Comparison of ENCODE assay signal across 8 mouse cellular contexts in genomic region chr2:104816371-104816827, GRCm38 (mm10). TPM values are rescaled to one million over a fixed set of nuclear protein-coding genes. Genes with fewer than 3 reads are reported as not detected.
DNase-seq lines count a peak whose midpoint lies in the region; ATAC-seq and TF ChIP-seq lines count a peak whose summit lies in the region.

TSS of gene Qser1 (minus strand) at chr2:104816760.

- H3K9ac ChIP-seq in liver, embryonic 14.5 days (replicated peaks) = peak within 1 kb of the TSS; percentile 93

- H3K9me3 ChIP-seq in forebrain, embryonic 10.5 days = no peaks in the 10 kb centered on the region
- H3K9me3 ChIP-seq in liver, embryonic 14.5 days (ENCODE audit: control insufficient read depth, low read length) = no peaks in the 10 kb centered on the region

- no peaks in the 10 kb centered on the region for H3K27me3 ChIP-seq in forebrain, embryonic 10.5 days (ENCODE audit: poor library complexity, severe bottlenecking)
- no peaks in the 10 kb centered on the region for H3K27me3 ChIP-seq in liver, embryonic 14.5 days (ENCODE audit: control insufficient read depth, insufficient read depth, low read length)

- peak within 1 kb of the TSS; percentile 94 for H3K4me3 ChIP-seq in forebrain, embryonic 10.5 days
- peak within 1 kb of the TSS; percentile 70 to 87 for H3K4me3 ChIP-seq in liver, embryonic 14.5 days (ENCODE audit: insufficient read depth in 1 of 2, low read depth in 2 of 2, low read length in 2 of 2)

- no peak for TF ChIP-seq EP300 in liver, embryonic 14.5 days (IDR thresholded peaks at IDR 0.05; ENCODE audit: low read depth)

- WGBS in forebrain, embryonic 10.5 days = under 1% methylated on average over 46 of the region's 50 CpGs
- 2% methylated on average over 47 of the region's 50 CpGs for WGBS in liver, embryonic 14.5 days (ENCODE audit: insufficient replicate concordance)

- H3K4me1 ChIP-seq in forebrain, embryonic 10.5 days = peaks cover 39% of the 10 kb centered on the region
- peaks cover 9 to 10% of the 10 kb centered on the region in 2 experiments; a peak in 3 of 4 replicates for H3K4me1 ChIP-seq in liver, embryonic 14.5 days (replicated peaks; ENCODE audit: control insufficient read depth in 2 of 2, insufficient read depth in 2 of 2, low read length in 1 of 2)

- no peak for TF ChIP-seq CTCF in liver, embryonic 14.5 days (IDR thresholded peaks at IDR 0.05; ENCODE audit: low read depth)

- intact Hi-C loops in left cerebral cortex, postnatal 10 days (cut with DNase I) = no loop called here
- intact Hi-C loops in heart, postnatal 25 days (cut with DNase I) = loop anchor here (5.0 kb wide), 1 partner anchor 311 kb away; the partner anchor contains the start of gene Wt1

- H3K36me3 ChIP-seq in forebrain, embryonic 10.5 days (replicated peaks) = no peaks in the 10 kb centered on the region
- no peaks in the 10 kb centered on the region for H3K36me3 ChIP-seq in liver, embryonic 14.5 days (replicated peaks; ENCODE audit: control insufficient read depth, insufficient read depth, low read depth)

- H3K4me2 ChIP-seq in liver, embryonic 14.5 days (ENCODE audit: low read depth) = peak within 1 kb of the TSS; percentile 98

- H3K27ac ChIP-seq in forebrain, embryonic 10.5 days = peak within 1 kb of the TSS; percentile 100
- H3K27ac ChIP-seq in liver, embryonic 14.5 days = peak within 1 kb of the TSS; percentile 76

- no peak; the same call in none of the 2 replicates for ATAC-seq in liver, embryonic 14.5 days (ENCODE audit: insufficient read depth)

- no peak for DNase-seq in left cerebral cortex, postnatal 10 days (ENCODE audit: extremely low spot score in 1 of 2, low spot score in 2 of 2)
- no peak for DNase-seq in left cerebral cortex, adult 18-20 months (ENCODE audit: low spot score in 2 of 2)
- no peak for DNase-seq in adrenal gland, adult 18-20 months (ENCODE audit: low spot score in 2 of 2)
- peak; percentile 63 for DNase-seq in forebrain, embryonic 10.5 days (ENCODE audit: extremely low spot score, low spot score)
- DNase-seq in heart, postnatal 25 days (ENCODE audit: low spot score) = no peak
- no peak for DNase-seq in liver, embryonic 14.5 days (ENCODE audit: low read depth in 3 of 3, low spot score in 3 of 3)
- no peak for DNase-seq in urinary bladder, adult 18-20 months (ENCODE audit: low spot score in 2 of 2)
- no peak for DNase-seq in thymus, adult 18-20 months

RNA-seq across cellular contexts. Expression of gene Qser1, which starts in this region (rescaled TPM):
- 10 to 100 TPM; 11.7 to 12.9 TPM for total RNA-seq in left cerebral cortex, postnatal 10 days (2021)
- 1 to 10 TPM; 9.0 to 9.5 TPM for total RNA-seq in left cerebral cortex, adult 18-20 months (2021)
- total RNA-seq in adrenal gland, adult 18-20 months (2021) = 10 to 100 TPM; 20.4 to 21.6 TPM
- 11.5 and 11.8 TPM in 2 replicates for polyA plus RNA-seq in forebrain, embryonic 10.5 days (2016; fragmentation: Nextera tagmentation; extraction: Ambion mirVana)
- 10 to 100 TPM; 26.7 to 27.7 TPM for total RNA-seq in heart, postnatal 25 days (2021)
- 2.0 and 2.7 TPM in 2 replicates for polyA plus RNA-seq in liver, embryonic 14.5 days (2012; rRNA removed)
- polyA plus RNA-seq in liver, embryonic 14.5 days (2014; fragmentation: Nextera tagmentation; extraction: Ambion mirVana) = 2.4 and 3.0 TPM in 2 replicates
